Mouse (Mus musculus) kidney, adult 2 months (tissue): Measurements from ENCODE around the gene Mgat4a.

ENCODE experiments used
- CTCF ChIP-seq: fragments of 200-500 bp; conservative IDR thresholded peaks from 2 replicates; pipeline ENCODE4 v1.5.1; 2011; ENCODE audit warnings: low read depth, mild to moderate bottlenecking, control low read depth, low read length, moderate library complexity, mixed read lengths; ENCODE audit not compliant: insufficient read depth, insufficient read length
- POLR2A ChIP-seq: fragments of 200-500 bp; IDR thresholded peaks from one replicate; pipeline ENCODE4 v1.6.1; 2011; ENCODE audit warnings: low read depth, low read length, control low read depth

DNA sequence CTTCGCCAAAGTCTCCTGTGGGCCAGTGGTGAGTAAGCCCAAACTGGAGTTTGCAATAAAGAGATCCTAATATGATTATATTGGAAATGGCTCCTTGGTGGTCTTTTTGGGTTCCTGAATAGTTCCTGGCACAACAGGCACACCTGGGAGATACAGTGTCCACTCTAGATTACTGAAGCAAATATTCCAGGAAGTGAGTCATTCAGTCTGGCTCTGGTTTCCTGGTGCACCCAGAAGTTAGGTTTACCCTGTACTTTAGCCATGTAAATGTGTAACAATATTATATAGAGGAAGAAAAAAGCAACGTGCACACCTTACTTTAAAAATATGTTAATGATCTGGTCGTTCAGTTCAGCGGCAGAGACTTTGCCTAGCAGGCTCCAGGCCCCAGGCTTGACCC lies 25.9 kb upstream of the Mgat4a start:
- no peak for TF ChIP-seq CTCF
- no peak for TF ChIP-seq POLR2A
